8 mouse cellular contexts compared by ENCODE assay signal in the genomic region with DNA sequence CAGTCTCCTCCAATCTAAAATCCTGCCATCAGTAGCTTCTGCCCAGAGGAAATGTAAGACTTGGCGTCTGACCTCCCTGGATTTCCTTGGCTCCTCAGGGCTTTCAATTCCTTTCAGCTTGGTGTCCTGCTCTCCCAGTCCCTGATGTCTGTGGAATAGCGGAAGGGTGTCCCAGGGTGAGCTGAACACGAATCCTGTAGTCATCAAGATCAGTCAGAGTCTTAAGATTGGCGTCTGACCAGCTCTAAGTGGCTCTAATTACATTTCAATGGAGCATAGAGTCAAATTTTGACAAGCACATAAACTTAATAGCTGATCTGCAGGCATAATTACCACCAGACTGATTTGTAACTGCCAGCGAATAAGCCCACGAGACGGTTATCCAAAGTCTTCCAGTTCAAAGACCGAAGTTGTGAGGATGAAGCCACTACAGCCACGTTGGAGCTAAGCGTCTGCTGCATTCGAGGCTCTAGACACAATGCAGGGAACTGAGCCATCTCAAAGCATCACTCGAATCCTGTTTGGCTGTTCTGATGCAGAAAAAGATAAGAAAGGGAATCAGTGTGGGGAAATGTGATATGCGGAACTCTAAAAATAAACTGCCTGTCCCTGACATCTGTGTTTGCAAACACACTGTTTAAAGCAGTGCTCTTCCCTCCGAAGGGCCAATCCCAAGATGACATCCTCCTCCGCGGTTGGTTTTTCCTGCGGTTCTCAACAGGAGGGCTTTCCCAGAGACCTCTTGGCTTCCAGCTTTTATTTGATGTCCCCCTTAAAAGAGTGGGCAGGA.
DNase-seq lines count a peak whose midpoint lies in the region; ATAC-seq and TF ChIP-seq lines count a peak whose summit lies in the region.

No protein-coding gene starts in this region.

- no peak for DNase-seq in testis, postnatal 14 days (ENCODE audit: low spot score)
- DNase-seq in heart, postnatal 10 days, result peak; percentile 48 to 50
- DNase-seq in kidney, postnatal 4 days, result peak; percentile 19 to 37
- DNase-seq in layer of hippocampus, postnatal 10 days (ENCODE audit: low spot score in 2 of 2), result no peak
- no peak for DNase-seq in adrenal gland, adult 2 months
- DNase-seq in adrenal gland, postnatal 10 days, result no peak

- no peak overlapping the region for H3K27ac ChIP-seq in testis, adult 2 months (ENCODE audit: control insufficient read depth, insufficient read depth, low read depth, low read length)

- intact Hi-C loops in heart, postnatal 10 days (cut with DNase I), result loop anchor here (2.0 to 5.0 kb wide), 2 partner anchors 20 to 188 kb away; no protein-coding TSS in a partner anchor

- H3K4me1 ChIP-seq in testis, adult 2 months (ENCODE audit: control insufficient read depth, insufficient read depth, low read length), result peaks cover 6% of the 10 kb centered on the region

- ATAC-seq in megakaryocyte progenitor cell, adult 5-6 weeks (replicated peaks; ENCODE audit: poor library complexity), result peak; percentile 20

- H3K36me3 ChIP-seq in testis, adult 2 months (ENCODE audit: control insufficient read depth, insufficient read depth, low read length), result no peaks in the 10 kb centered on the region

- no peaks in the 10 kb centered on the region for H3K27me3 ChIP-seq in testis, adult 2 months (ENCODE audit: control insufficient read depth, insufficient read depth, low read length)

- peak overlapping the region; percentile 60 for H3K4me3 ChIP-seq in testis, adult 2 months (ENCODE audit: control insufficient read depth, low read depth, low read length)

- no peak for TF ChIP-seq CTCF in testis, adult 2 months (IDR thresholded peaks at IDR 0.05; ENCODE audit: control insufficient read depth, insufficient read depth, insufficient replicate concordance, low read depth, low read length)

- no peak for TF ChIP-seq POLR2A in testis, adult 2 months (IDR thresholded peaks at IDR 0.05; ENCODE audit: control insufficient read depth, low read depth, low read length)

Comparison
In these comparisons a context has a peak if more than half of its experiments do, and no peak if none do; other contexts are left out.
1. DNase-seq: peak in heart, postnatal 10 days (2 of 2) and kidney, postnatal 4 days (2 of 2); none in testis, postnatal 14 days (single experiment), layer of hippocampus, postnatal 10 days (0 of 2), adrenal gland, adult 2 months (single experiment) and adrenal gland, postnatal 10 days (single experiment).